Mouse (Mus musculus): ENCODE data around the gene Kif18b. TPM values are rescaled to one million over a fixed set of nuclear protein-coding genes. Genes with fewer than 3 reads are reported as not detected.

Kif18b gene
- polyA plus RNA-seq, 1 experiment, result 5.0 TPM

- Histone ChIP-seq H3K4me1 (ENCODE audit: control insufficient read depth, insufficient read depth, insufficient read length, low read length) (no peaks in the 10 kb centered on the region), H3K27ac (ENCODE audit: insufficient read depth, low read depth, low read length) (no peak overlapping the region), H3K4me3 (ENCODE audit: low read depth, low read length) (no peak overlapping the region), H3K36me3 (ENCODE audit: control insufficient read depth, insufficient read depth, low read length) (no peaks in the 10 kb centered on the region), H3K27me3 (ENCODE audit: control insufficient read depth, insufficient read depth, low read length) (peaks cover 12% of the 10 kb centered on the region; the same call in 1 of the 2 replicates)
- 53% methylated on average over 7 of the region's 7 CpGs for WGBS
- no peak for TF ChIP-seq POLR2A (IDR thresholded peaks at IDR 0.05; ENCODE audit: low read depth, low read length)
- no peak for TF ChIP-seq CTCF (IDR thresholded peaks at IDR 0.05; ENCODE audit: extremely low read depth, insufficient read length, insufficient replicate concordance, low read depth, low read length)
These were observed 37.9 kb upstream of the Kif18b start for GRCm38 (mm10) chr11:102962861-102963245.

GRCm38 (mm10) chr11:102961082-102961481, 36.2 kb upstream of the Kif18b start:
- no peak overlapping the region for H3K4me3 ChIP-seq (ENCODE audit: low read depth, low read length)
- H3K36me3 ChIP-seq (ENCODE audit: control insufficient read depth, insufficient read depth, low read length), result no peaks in the 10 kb centered on the region
- no peaks in the 10 kb centered on the region; the same call in 1 of the 2 replicates for H3K4me1 ChIP-seq (ENCODE audit: control insufficient read depth, insufficient read depth, insufficient read length, low read length)
- no peak overlapping the region for H3K27ac ChIP-seq (ENCODE audit: insufficient read depth, low read depth, low read length)
- peaks cover 12% of the 10 kb centered on the region; the same call in 1 of the 2 replicates for H3K27me3 ChIP-seq (ENCODE audit: control insufficient read depth, insufficient read depth, low read length)
- WGBS, result 86% methylated on average over 4 of the region's 4 CpGs
- TF ChIP-seq POLR2A (IDR thresholded peaks at IDR 0.05; ENCODE audit: low read depth, low read length) (no peak), CTCF (IDR thresholded peaks at IDR 0.05; ENCODE audit: extremely low read depth, insufficient read length, insufficient replicate concordance, low read depth, low read length) (no peak)

GRCm38 (mm10) chr11:102958870-102959269, 33.9 kb upstream of the Kif18b start:
- Histone ChIP-seq H3K4me3 (ENCODE audit: low read depth, low read length) (no peak overlapping the region), H3K36me3 (ENCODE audit: control insufficient read depth, insufficient read depth, low read length) (no peaks in the 10 kb centered on the region), H3K4me1 (ENCODE audit: control insufficient read depth, insufficient read depth, insufficient read length, low read length) (no peaks in the 10 kb centered on the region; the same call in 1 of the 2 replicates), H3K27ac (ENCODE audit: insufficient read depth, low read depth, low read length) (no peak overlapping the region), H3K27me3 (ENCODE audit: control insufficient read depth, insufficient read depth, low read length) (0 out of 2 replicates have a peak, but pooled peaks cover 5% of the 10 kb centered on the region)
- no peak for TF ChIP-seq CTCF (IDR thresholded peaks at IDR 0.05; ENCODE audit: extremely low read depth, insufficient read length, insufficient replicate concordance, low read depth, low read length)
- no peak for TF ChIP-seq POLR2A (IDR thresholded peaks at IDR 0.05; ENCODE audit: low read depth, low read length)
- WGBS, result 84% methylated on average over 1 of the region's 1 CpGs

GRCm38 (mm10) chr11:102958431-102958830, 33.5 kb upstream of the Kif18b start:
- Histone ChIP-seq H3K27ac (ENCODE audit: insufficient read depth, low read depth, low read length) (no peak overlapping the region), H3K4me1 (ENCODE audit: control insufficient read depth, insufficient read depth, insufficient read length, low read length) (no peaks in the 10 kb centered on the region; the same call in 1 of the 2 replicates), H3K4me3 (ENCODE audit: low read depth, low read length) (no peak overlapping the region), H3K27me3 (ENCODE audit: control insufficient read depth, insufficient read depth, low read length) (0 out of 2 replicates have a peak, but pooled peaks cover 1% of the 10 kb centered on the region), H3K36me3 (ENCODE audit: control insufficient read depth, insufficient read depth, low read length) (no peaks in the 10 kb centered on the region)
- 84% methylated on average over 6 of the region's 6 CpGs for WGBS
- no peak for TF ChIP-seq CTCF (IDR thresholded peaks at IDR 0.05; ENCODE audit: extremely low read depth, insufficient read length, insufficient replicate concordance, low read depth, low read length)
- TF ChIP-seq POLR2A (IDR thresholded peaks at IDR 0.05; ENCODE audit: low read depth, low read length), result no peak

- Histone ChIP-seq H3K27ac (ENCODE audit: insufficient read depth, low read depth, low read length) (peak overlapping the region; percentile 20; the same call in 1 of the 2 replicates), H3K4me1 (ENCODE audit: control insufficient read depth, insufficient read depth, insufficient read length, low read length) (no peaks in the 10 kb centered on the region; the same call in 1 of the 2 replicates), H3K36me3 (ENCODE audit: control insufficient read depth, insufficient read depth, low read length) (no peaks in the 10 kb centered on the region), H3K27me3 (ENCODE audit: control insufficient read depth, insufficient read depth, low read length) (no peaks in the 10 kb centered on the region), H3K4me3 (ENCODE audit: low read depth, low read length) (no peak overlapping the region)
- TF ChIP-seq CTCF (IDR thresholded peaks at IDR 0.05; ENCODE audit: extremely low read depth, insufficient read length, insufficient replicate concordance, low read depth, low read length), result no peak
- no peak for TF ChIP-seq POLR2A (IDR thresholded peaks at IDR 0.05; ENCODE audit: low read depth, low read length)
- WGBS, result 72% methylated on average over 8 of the region's 8 CpGs
These were observed 32.8 kb upstream of the Kif18b start for GRCm38 (mm10) chr11:102957692-102958091.

- no peaks in the 10 kb centered on the region for H3K36me3 ChIP-seq (ENCODE audit: control insufficient read depth, insufficient read depth, low read length)
- no peak for TF ChIP-seq POLR2A (IDR thresholded peaks at IDR 0.05; ENCODE audit: low read depth, low read length)
- TF ChIP-seq CTCF (IDR thresholded peaks at IDR 0.05; ENCODE audit: extremely low read depth, insufficient read length, insufficient replicate concordance, low read depth, low read length), result no peak
- H3K4me3 ChIP-seq (ENCODE audit: low read depth, low read length), result no peak overlapping the region
- H3K27me3 ChIP-seq (ENCODE audit: control insufficient read depth, insufficient read depth, low read length), result no peaks in the 10 kb centered on the region
- H3K4me1 ChIP-seq (ENCODE audit: control insufficient read depth, insufficient read depth, insufficient read length, low read length), result no peaks in the 10 kb centered on the region; the same call in 1 of the 2 replicates
- 36% methylated on average over 16 of the region's 16 CpGs for WGBS
- peak overlapping the region; percentile 20; the same call in 1 of the 2 replicates for H3K27ac ChIP-seq (ENCODE audit: insufficient read depth, low read depth, low read length)
These were observed 32.2 kb upstream of the Kif18b start for GRCm38 (mm10) chr11:102956962-102957614.

- Histone ChIP-seq H3K27me3 (ENCODE audit: control insufficient read depth, insufficient read depth, low read length) (peaks cover 13% of the 10 kb centered on the region), H3K4me3 (ENCODE audit: low read depth, low read length) (no peak overlapping the region), H3K36me3 (ENCODE audit: control insufficient read depth, insufficient read depth, low read length) (no peaks in the 10 kb centered on the region), H3K4me1 (ENCODE audit: control insufficient read depth, insufficient read depth, insufficient read length, low read length) (peaks cover 4% of the 10 kb centered on the region), H3K27ac (ENCODE audit: insufficient read depth, low read depth, low read length) (no peak overlapping the region)
- 33% methylated on average over 6 of the region's 6 CpGs for WGBS
- no peak for TF ChIP-seq CTCF (IDR thresholded peaks at IDR 0.05; ENCODE audit: extremely low read depth, insufficient read length, insufficient replicate concordance, low read depth, low read length)
- no peak for TF ChIP-seq POLR2A (IDR thresholded peaks at IDR 0.05; ENCODE audit: low read depth, low read length)
These were observed 28.0 kb upstream of the Kif18b start for GRCm38 (mm10) chr11:102952922-102953321.
